Mouse (Mus musculus): Measurements from ENCODE around the gene Fignl1.

The Fignl1 gene

GRCm38 (mm10) chr11:11809404-11810175 lies 828 bp upstream of the Fignl1 start:
- peak; percentile 67 for DNase-seq (ENCODE audit: low read depth, low spot score)

GRCm38 (mm10) chr11:11808035-11808819 lies 535 bp downstream of the Fignl1 start:
- no peak for DNase-seq (ENCODE audit: low read depth, low spot score)

- DNase-seq (ENCODE audit: low read depth, low spot score) = no peak
These were observed 2.8 kb downstream of the Fignl1 start for GRCm38 (mm10) chr11:11805951-11806350.

GRCm38 (mm10) chr11:11804421-11804820 lies 4.3 kb downstream of the Fignl1 start:
- DNase-seq (ENCODE audit: low read depth, low spot score) = no peak

GRCm38 (mm10) chr11:11801067-11801466 lies 7.7 kb downstream of the Fignl1 start:
- DNase-seq (ENCODE audit: low read depth, low spot score) = no peak

- no peak for DNase-seq (ENCODE audit: low read depth, low spot score)
These were observed 8.5 kb downstream of the Fignl1 start for GRCm38 (mm10) chr11:11800304-11800703.

GRCm38 (mm10) chr11:11798690-11799089 lies 10.1 kb downstream of the Fignl1 start:
- no peak for DNase-seq (ENCODE audit: low read depth, low spot score)

GRCm38 (mm10) chr11:11794626-11795025 lies 14.1 kb downstream of the Fignl1 start:
- no peak for DNase-seq (ENCODE audit: low read depth, low spot score)

- peak; percentile 68 for DNase-seq (ENCODE audit: low read depth, low spot score)
These were observed 20.2 kb downstream of the Fignl1 start for GRCm38 (mm10) chr11:11788521-11788974.

- DNase-seq (ENCODE audit: low read depth, low spot score) = no peak
These were observed 23.3 kb downstream of the Fignl1 start for GRCm38 (mm10) chr11:11785457-11785856.

GRCm38 (mm10) chr11:11781728-11782127 lies 27.0 kb downstream of the Fignl1 start:
- DNase-seq (ENCODE audit: low read depth, low spot score) = no peak

- DNase-seq (ENCODE audit: low read depth, low spot score) = no peak
These were observed 30.4 kb downstream of the Fignl1 start for GRCm38 (mm10) chr11:11778345-11778744.

- no peak for DNase-seq (ENCODE audit: low read depth, low spot score)
These were observed 31.0 kb downstream of the Fignl1 start for GRCm38 (mm10) chr11:11777796-11778195.

- DNase-seq (ENCODE audit: low read depth, low spot score) = no peak
These were observed 31.5 kb downstream of the Fignl1 start for GRCm38 (mm10) chr11:11777246-11777645.

- no peak for DNase-seq (ENCODE audit: low read depth, low spot score)
These were observed 32.0 kb downstream of the Fignl1 start for GRCm38 (mm10) chr11:11776822-11777174.

GRCm38 (mm10) chr11:11776071-11776821 lies 32.5 kb downstream of the Fignl1 start:
- no peak for DNase-seq (ENCODE audit: low read depth, low spot score)

GRCm38 (mm10) chr11:11774893-11775292 lies 33.9 kb downstream of the Fignl1 start:
- no peak for DNase-seq (ENCODE audit: low read depth, low spot score)

GRCm38 (mm10) chr11:11774384-11774783 lies 34.4 kb downstream of the Fignl1 start:
- DNase-seq (ENCODE audit: low read depth, low spot score) = no peak

- no peak for DNase-seq (ENCODE audit: low read depth, low spot score)
These were observed 36.6 kb downstream of the Fignl1 start for GRCm38 (mm10) chr11:11772196-11772595.

- DNase-seq (ENCODE audit: low read depth, low spot score) = no peak
These were observed 38.1 kb downstream of the Fignl1 start for GRCm38 (mm10) chr11:11770691-11771090.

- peak; percentile 13 for DNase-seq (ENCODE audit: low read depth, low spot score)
These were observed 39.5 kb downstream of the Fignl1 start for GRCm38 (mm10) chr11:11769281-11769680.

GRCm38 (mm10) chr11:11768057-11768456 lies 40.7 kb downstream of the Fignl1 start:
- DNase-seq (ENCODE audit: low read depth, low spot score) = no peak
